Mouse (Mus musculus) embryonic fibroblast, embryonic 13.5 days (primary cell): ENCODE measurements around the gene Dydc2.

Experiments
- CTCF ChIP-seq: IDR thresholded peaks from 2 replicates; pipeline ENCODE4 v1.5.1; 2011; ENCODE audit warnings: mild to moderate bottlenecking, control low read depth, low read length, moderate library complexity, borderline replicate concordance; ENCODE audit not compliant: insufficient read depth
- POLR2A ChIP-seq: IDR thresholded peaks from 2 replicates; pipeline ENCODE4 v1.6.1; 2011; ENCODE audit warnings: low read depth, mild to moderate bottlenecking, control low read depth, low read length, moderate library complexity

GRCm38 (mm10) chr14:41066416-41066815 lies 2.6 kb downstream of the Dydc2 start:
- TF ChIP-seq CTCF, result no peak
- TF ChIP-seq POLR2A, result no peak
